Mouse (Mus musculus) bone marrow macrophage, adult 2 months (primary cell): ENCODE measurements at regions not wholly inside any gene's neighbourhood (a gene's known extent, or its start where the extent isn't known, plus 50 kb on each side); places are given as distances from the start of the nearest gene placed in this dataset.

Source experiments
- CTCF ChIP-seq: IDR thresholded peaks from 2 replicates; pipeline ENCODE4 v1.5.1; 2012; ENCODE audit warnings: low read depth, mild to moderate bottlenecking, low read length, moderate library complexity
- POLR2A ChIP-seq: IDR thresholded peaks from 2 replicates; pipeline ENCODE4 v1.6.1; 2012; ENCODE audit warnings: mild to moderate bottlenecking, low read depth, low read length, borderline replicate concordance

GRCm38 (mm10) chr5:148820476-148820875 is 108.6 kb downstream of the Katnal1 start:
- TF ChIP-seq CTCF: no peak
- no peak for TF ChIP-seq POLR2A
